Mouse (Mus musculus): Measurements from ENCODE around the gene Htr5b. TPM values are rescaled to one million over a fixed set of nuclear protein-coding genes. Genes with fewer than 3 reads are reported as not detected.
A peak's percentile ranks its signal among the peaks of the same experiment; 100 is the strongest.

The Htr5b gene
- polyA plus RNA-seq, 1 experiment from 2014 or later: 2.1 TPM

- Histone ChIP-seq H3K27ac (replicated peaks) (no peak overlapping the region), H3K9ac (no peak overlapping the region), H3K4me3 (no peak overlapping the region), H3K4me2 (no peak overlapping the region), H3K9me3 (no peaks in the 10 kb centered on the region), H3K4me1 (replicated peaks) (peaks cover 17% of the 10 kb centered on the region), H3K36me3 (no peaks in the 10 kb centered on the region), H3K27me3 (peaks cover 33% of the 10 kb centered on the region)
- 87% methylated on average over 6 of the region's 6 CpGs for WGBS
- no peak for ATAC-seq (ENCODE audit: low FRiP score, low read depth)
Measured at GRCm38 (mm10) chr1:121529286-121529685, 1.0 kb upstream of the Htr5b start.

- WGBS: 12% methylated on average over 55 of the region's 55 CpGs
- peak overlapping the region; percentile 83 for H3K4me2 ChIP-seq
- ATAC-seq (ENCODE audit: low FRiP score, low read depth): peak; percentile 79
- H3K27me3 ChIP-seq: peaks cover 33% of the 10 kb centered on the region
- H3K4me3 ChIP-seq: peak overlapping the region; percentile 40
- H3K4me1 ChIP-seq (replicated peaks): peaks cover 17% of the 10 kb centered on the region
- no peak overlapping the region; the same call in 1 of the 2 replicates for H3K9ac ChIP-seq
- H3K9me3 ChIP-seq: no peaks in the 10 kb centered on the region
- H3K36me3 ChIP-seq: no peaks in the 10 kb centered on the region
- H3K27ac ChIP-seq (replicated peaks): no peak overlapping the region
Measured at GRCm38 (mm10) chr1:121527600-121528398, 466 bp downstream of the Htr5b start.

GRCm38 (mm10) chr1:121527061-121527460 is 1.2 kb downstream of the Htr5b start:
- H3K36me3 ChIP-seq: no peaks in the 10 kb centered on the region
- ATAC-seq (ENCODE audit: low FRiP score, low read depth): no peak

DNA sequence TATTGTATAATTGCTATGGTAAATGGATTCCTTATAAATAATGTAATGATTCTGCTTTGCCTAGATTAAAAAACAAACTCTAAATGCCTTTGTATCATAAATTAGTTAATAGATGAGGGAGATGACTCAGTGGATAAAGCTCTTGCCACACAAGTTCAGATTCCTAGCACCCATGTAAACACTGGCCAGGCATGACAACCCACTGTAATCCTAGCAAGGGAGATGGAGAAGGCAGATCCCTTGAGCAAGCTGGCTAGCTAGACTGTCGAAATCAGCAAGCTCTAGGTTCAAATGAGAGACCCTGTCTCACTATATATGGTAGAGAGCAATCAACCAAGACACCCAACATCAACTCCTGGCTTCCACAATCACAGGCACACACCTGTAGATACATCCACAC is 9.7 kb downstream of the Htr5b start:
- H3K4me1 ChIP-seq (replicated peaks): no peaks in the 10 kb centered on the region
- no peak for ATAC-seq (ENCODE audit: low FRiP score, low read depth)
- no peak overlapping the region for H3K9ac ChIP-seq
- no peak overlapping the region for H3K4me2 ChIP-seq
- no peaks in the 10 kb centered on the region for H3K27me3 ChIP-seq
- H3K9me3 ChIP-seq: no peaks in the 10 kb centered on the region
- H3K36me3 ChIP-seq: no peaks in the 10 kb centered on the region
- no peak overlapping the region for H3K27ac ChIP-seq (replicated peaks)
- no peak overlapping the region for H3K4me3 ChIP-seq
- WGBS: 83% methylated on average over 1 of the region's 1 CpGs

More at GRCm38 (mm10) chr1:121527061-121527460, 1.2 kb downstream of the Htr5b start:
- Histone ChIP-seq H3K4me2 (peak overlapping the region; percentile 83), H3K4me1 (replicated peaks) (peaks cover 17% of the 10 kb centered on the region), H3K4me3 (peak overlapping the region; percentile 40), H3K9ac (no peak overlapping the region), H3K9me3 (no peaks in the 10 kb centered on the region), H3K27ac (replicated peaks) (no peak overlapping the region), H3K27me3 (peaks cover 33% of the 10 kb centered on the region)
- 49% methylated on average over 17 of the region's 17 CpGs for WGBS

GRCm38 (mm10) chr1:121511966-121512365 is 16.3 kb downstream of the Htr5b start:
- Histone ChIP-seq H3K9ac (no peak overlapping the region), H3K36me3 (no peaks in the 10 kb centered on the region), H3K27me3 (no peaks in the 10 kb centered on the region), H3K4me2 (no peak overlapping the region), H3K4me3 (no peak overlapping the region), H3K9me3 (no peaks in the 10 kb centered on the region), H3K27ac (replicated peaks) (no peak overlapping the region), H3K4me1 (replicated peaks) (no peaks in the 10 kb centered on the region)
- no peak for ATAC-seq (ENCODE audit: low FRiP score, low read depth)
- 93% methylated on average over 2 of the region's 2 CpGs for WGBS

DNA sequence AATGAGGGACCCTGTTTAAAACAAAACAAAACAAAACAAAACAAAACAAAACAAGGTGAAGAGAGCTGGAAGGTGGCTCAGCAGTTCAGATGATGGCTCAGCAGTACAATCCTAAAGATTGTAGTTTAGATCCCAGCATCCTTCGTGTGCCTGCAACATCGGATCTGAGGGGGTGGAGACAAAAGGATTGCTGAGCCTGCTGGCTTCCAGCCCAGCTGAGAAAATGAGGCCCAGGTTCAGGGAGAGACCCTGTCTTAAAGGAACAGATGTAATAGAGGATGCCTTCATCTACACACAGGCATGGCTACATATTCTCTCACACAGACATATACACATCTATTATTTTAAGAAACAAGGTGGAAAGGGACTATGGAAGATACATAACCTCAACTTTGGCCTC is 17.1 kb downstream of the Htr5b start:
- no peak overlapping the region for H3K4me3 ChIP-seq
- H3K36me3 ChIP-seq: no peaks in the 10 kb centered on the region
- WGBS: 36% methylated on average over 2 of the region's 2 CpGs
- H3K4me2 ChIP-seq: no peak overlapping the region
- H3K27me3 ChIP-seq: no peaks in the 10 kb centered on the region
- H3K27ac ChIP-seq (replicated peaks): no peak overlapping the region
- no peaks in the 10 kb centered on the region for H3K9me3 ChIP-seq
- H3K9ac ChIP-seq: no peak overlapping the region
- H3K4me1 ChIP-seq (replicated peaks): no peaks in the 10 kb centered on the region
- ATAC-seq (ENCODE audit: low FRiP score, low read depth): no peak

DNA sequence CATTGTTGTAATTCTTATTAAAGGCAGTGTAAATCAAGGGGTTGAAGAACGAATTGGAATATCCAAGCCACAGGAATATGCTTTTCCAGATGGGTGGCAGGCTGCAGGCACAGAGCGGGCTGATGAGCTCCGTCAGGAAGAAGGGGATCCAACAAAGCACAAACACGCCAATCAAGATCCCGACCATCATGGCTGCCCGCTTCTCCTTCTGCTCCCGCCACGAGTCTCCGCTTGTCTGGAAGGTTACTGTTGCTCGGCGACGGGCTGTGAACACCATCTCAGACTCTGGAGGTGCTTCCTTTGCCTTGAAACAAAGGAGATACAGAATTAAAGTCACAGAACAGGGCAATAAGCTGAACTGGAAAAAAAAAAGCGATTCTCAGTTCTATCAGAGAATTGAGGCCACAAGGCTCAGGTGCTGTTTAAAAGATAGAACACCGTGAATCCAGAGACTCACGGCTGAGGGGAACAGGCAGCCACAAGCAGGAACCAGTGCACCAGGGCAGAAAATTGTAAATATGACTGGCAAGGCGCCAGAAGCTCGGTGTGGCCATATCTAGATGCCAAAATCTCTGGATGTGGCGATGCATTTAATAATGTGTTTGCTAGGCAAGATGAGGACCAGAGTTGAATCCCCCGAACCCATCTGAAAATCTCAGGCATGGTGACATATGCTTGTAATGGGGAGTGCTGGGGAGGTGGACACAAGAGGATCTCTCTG is 17.7 kb downstream of the Htr5b start:
- 77% methylated on average over 19 of the region's 19 CpGs for WGBS
- Histone ChIP-seq H3K4me1 (replicated peaks) (no peaks in the 10 kb centered on the region), H3K9ac (no peak overlapping the region), H3K9me3 (no peaks in the 10 kb centered on the region), H3K4me3 (no peak overlapping the region), H3K27me3 (no peaks in the 10 kb centered on the region), H3K4me2 (no peak overlapping the region), H3K27ac (replicated peaks) (no peak overlapping the region), H3K36me3 (no peaks in the 10 kb centered on the region)
- ATAC-seq (ENCODE audit: low FRiP score, low read depth): no peak

DNA sequence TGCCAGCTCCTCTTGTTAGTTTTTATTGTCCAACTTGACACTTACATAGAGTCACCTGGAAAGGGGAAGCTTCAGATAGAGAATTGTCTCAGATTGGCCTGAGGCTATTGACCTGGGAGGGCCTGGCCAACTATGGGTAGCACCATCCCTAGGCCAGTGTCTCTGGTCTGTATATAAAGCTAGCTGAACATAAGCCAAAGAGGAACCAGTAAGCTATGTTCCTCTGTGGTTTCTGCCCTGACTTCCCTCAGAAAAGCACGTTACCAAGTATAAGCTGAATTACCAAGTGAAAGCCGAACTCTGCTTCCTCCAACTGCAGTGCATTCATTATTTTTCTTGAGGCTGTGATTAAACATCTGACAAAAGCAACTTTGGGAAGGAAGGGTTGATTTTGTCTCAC is 19.5 kb downstream of the Htr5b start:
- Histone ChIP-seq H3K36me3 (no peaks in the 10 kb centered on the region), H3K9ac (no peak overlapping the region), H3K27me3 (no peaks in the 10 kb centered on the region), H3K4me2 (no peak overlapping the region), H3K9me3 (no peaks in the 10 kb centered on the region), H3K27ac (replicated peaks) (no peak overlapping the region), H3K4me1 (replicated peaks) (no peaks in the 10 kb centered on the region), H3K4me3 (no peak overlapping the region)
- WGBS: 88% methylated on average over 2 of the region's 2 CpGs
- ATAC-seq (ENCODE audit: low FRiP score, low read depth): no peak

- WGBS: 96% methylated on average over 4 of the region's 4 CpGs
- Histone ChIP-seq H3K9ac (no peak overlapping the region), H3K4me3 (no peak overlapping the region), H3K4me1 (replicated peaks) (no peaks in the 10 kb centered on the region), H3K27me3 (no peaks in the 10 kb centered on the region), H3K27ac (replicated peaks) (no peak overlapping the region), H3K9me3 (no peaks in the 10 kb centered on the region), H3K4me2 (no peak overlapping the region), H3K36me3 (peaks cover 82% of the 10 kb centered on the region)
- no peak for ATAC-seq (ENCODE audit: low FRiP score, low read depth)
Measured at GRCm38 (mm10) chr1:121497093-121497492, 31.2 kb downstream of the Htr5b start.

- Histone ChIP-seq H3K4me2 (no peak overlapping the region), H3K9ac (no peak overlapping the region), H3K9me3 (no peaks in the 10 kb centered on the region), H3K4me3 (no peak overlapping the region), H3K36me3 (peaks cover 42% of the 10 kb centered on the region), H3K27ac (replicated peaks) (no peak overlapping the region), H3K27me3 (no peaks in the 10 kb centered on the region), H3K4me1 (replicated peaks) (no peaks in the 10 kb centered on the region)
- WGBS: 44% methylated on average over 5 of the region's 5 CpGs
- no peak for ATAC-seq (ENCODE audit: low FRiP score, low read depth)
Measured at GRCm38 (mm10) chr1:121490241-121490640, 38.0 kb downstream of the Htr5b start.

DNA sequence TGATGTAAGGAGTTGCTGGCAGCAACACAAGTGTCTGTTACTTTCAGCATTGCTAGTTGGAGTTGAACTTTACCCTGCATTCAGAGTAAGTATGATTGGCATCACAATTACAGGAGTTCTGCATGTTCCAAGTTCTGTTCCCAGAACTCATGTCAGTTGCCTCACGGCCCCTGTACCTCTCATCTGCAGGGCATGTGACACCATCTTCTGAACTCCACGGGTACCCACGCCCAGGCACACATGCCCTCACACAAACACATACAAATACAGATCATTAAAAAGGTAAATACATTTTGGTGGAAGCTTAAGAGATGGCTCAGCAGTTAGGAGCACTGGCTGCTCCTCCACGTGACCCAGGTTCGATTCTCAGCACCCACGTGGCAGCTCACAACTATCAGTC is 41.5 kb downstream of the Htr5b start:
- no peak overlapping the region for H3K27ac ChIP-seq (replicated peaks)
- H3K9ac ChIP-seq: no peak overlapping the region
- 95% methylated on average over 6 of the region's 6 CpGs for WGBS
- H3K4me2 ChIP-seq: no peak overlapping the region
- no peaks in the 10 kb centered on the region for H3K9me3 ChIP-seq
- H3K4me3 ChIP-seq: no peak overlapping the region
- H3K4me1 ChIP-seq (replicated peaks): no peaks in the 10 kb centered on the region
- peaks cover 39% of the 10 kb centered on the region for H3K36me3 ChIP-seq
- ATAC-seq (ENCODE audit: low FRiP score, low read depth): no peak
- H3K27me3 ChIP-seq: no peaks in the 10 kb centered on the region

- Histone ChIP-seq H3K4me1 (replicated peaks) (no peaks in the 10 kb centered on the region), H3K9me3 (no peaks in the 10 kb centered on the region), H3K27me3 (no peaks in the 10 kb centered on the region), H3K27ac (replicated peaks) (no peak overlapping the region), H3K36me3 (peaks cover 58% of the 10 kb centered on the region), H3K4me3 (no peak overlapping the region), H3K9ac (no peak overlapping the region), H3K4me2 (no peak overlapping the region)
- 95% methylated on average over 4 of the region's 4 CpGs for WGBS
- no peak for ATAC-seq (ENCODE audit: low FRiP score, low read depth)
Measured at GRCm38 (mm10) chr1:121483091-121483490, 45.2 kb downstream of the Htr5b start.
